Mouse (Mus musculus) urinary bladder, adult 2 months (tissue): ENCODE data around the gene Ifngr1. TPM values are rescaled to one million over a fixed set of nuclear protein-coding genes. Genes with fewer than 3 reads are reported as not detected.
"Not testable (repeated sequence)": the region's sequence is repeated elsewhere in the genome, so short reads cannot be mapped to it uniquely, and the experiment has no call there.

Experiments
- DNase-seq: peaks from one replicate; pipeline ENCODE4 v3.0.0; 2022; ENCODE audit warnings: low spot score
- polyA plus RNA-seq: library from polyadenylated mRNA; depleted of rRNA; stranded (reverse); fragments of >200 nt; gene quantifications from 2 replicates; pipeline ENCODE4 v1.2.3, GENCODE M21; 2012

Ifngr1 gene
- polyA plus RNA-seq, 1 experiment = 65.9 TPM

DNA sequence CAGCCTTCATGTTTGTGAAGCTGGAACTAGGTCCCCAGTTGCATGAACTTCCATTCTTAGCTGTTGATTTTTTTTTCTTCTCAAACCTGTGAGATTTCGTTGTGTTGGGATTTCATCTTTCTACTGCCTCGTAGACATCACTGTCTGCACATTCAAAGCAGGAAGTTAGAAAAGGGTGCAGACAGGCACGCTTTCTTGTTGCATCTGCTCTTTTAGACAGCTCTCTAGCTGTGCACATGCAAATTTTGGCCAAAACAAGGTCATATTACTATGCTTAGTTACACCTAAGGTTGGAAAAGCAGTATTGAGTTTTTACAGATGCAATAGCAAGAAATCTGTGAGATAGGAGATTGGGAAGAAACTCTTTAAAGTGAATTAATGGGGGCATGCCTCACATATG is 4.5 kb upstream of the Ifngr1 start:
- no peak for DNase-seq

DNA sequence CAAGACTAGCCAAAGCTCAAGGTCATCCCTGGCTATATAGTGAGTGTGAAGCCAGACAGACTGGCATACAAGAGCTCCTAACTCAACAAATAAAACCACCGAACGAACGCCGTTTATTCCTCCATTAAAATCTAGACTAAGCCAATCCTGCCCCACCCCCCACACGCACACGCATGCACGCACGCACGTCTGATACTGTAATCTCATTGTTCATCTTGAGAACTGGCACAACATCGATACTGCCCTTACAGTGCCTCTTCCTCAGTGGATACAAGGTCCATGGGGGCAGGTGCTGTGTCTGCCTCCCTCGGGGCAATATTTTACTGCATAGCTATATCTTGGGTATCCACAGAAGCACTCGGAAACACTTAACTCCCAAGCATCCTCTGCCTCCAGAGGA is 2.1 kb upstream of the Ifngr1 start:
- no peak for DNase-seq

DNA sequence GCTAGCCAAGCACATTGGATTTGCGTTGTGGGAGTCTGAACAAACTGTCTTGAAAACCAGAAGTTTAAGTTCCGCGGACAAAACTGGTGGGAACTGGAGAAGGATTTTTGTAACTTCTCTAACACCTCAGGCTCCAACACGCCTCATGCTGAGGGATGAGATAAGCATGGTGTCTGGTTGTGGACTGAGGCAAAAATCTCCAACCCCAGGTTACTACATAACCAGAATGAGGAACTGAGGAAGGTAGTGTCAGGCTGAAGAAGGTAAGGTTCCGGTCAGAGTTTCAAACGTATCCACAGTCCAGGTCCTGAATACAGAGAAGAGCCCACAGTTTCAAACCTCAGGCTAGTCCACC is 486 bp upstream of the Ifngr1 start:
- DNase-seq = no peak

DNA sequence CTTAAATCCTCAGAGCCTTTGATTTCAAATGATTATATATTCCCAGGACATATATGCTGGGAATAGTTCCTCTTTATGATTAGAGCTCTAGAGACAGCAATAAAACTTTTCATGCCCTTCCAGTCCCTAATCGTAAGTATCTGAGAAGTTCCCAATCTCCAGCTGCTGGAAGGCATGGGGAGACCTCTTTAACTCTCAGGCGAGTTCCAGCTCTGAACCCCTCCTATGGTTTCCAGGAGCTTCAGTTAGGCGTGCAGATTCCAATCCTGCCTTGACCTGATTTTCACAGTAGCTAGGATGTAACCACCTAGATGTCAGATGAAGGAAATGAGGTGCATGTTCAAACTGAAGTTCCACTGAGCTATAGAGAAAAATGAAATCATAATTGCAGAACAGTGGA is 807 bp downstream of the Ifngr1 start:
- no peak for DNase-seq

DNA sequence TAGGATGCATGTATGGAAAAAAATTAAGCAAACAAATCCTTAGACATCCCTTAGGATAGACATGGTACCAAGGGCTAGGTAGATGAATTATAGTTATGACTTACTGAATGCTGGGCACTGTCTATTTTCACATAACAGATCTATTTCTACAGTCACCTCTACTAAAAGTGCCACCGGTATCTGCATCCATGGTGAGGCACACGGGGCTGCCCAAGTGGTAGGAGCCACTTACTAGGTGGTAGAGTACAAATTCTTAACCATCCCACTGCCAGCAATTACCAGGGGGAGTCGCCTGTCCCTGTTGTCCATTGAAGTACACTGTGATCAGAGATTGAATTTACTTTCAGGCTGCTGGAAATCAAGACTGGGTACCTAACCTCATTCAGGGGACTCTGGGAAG is 1.5 kb downstream of the Ifngr1 start:
- no peak for DNase-seq

DNA sequence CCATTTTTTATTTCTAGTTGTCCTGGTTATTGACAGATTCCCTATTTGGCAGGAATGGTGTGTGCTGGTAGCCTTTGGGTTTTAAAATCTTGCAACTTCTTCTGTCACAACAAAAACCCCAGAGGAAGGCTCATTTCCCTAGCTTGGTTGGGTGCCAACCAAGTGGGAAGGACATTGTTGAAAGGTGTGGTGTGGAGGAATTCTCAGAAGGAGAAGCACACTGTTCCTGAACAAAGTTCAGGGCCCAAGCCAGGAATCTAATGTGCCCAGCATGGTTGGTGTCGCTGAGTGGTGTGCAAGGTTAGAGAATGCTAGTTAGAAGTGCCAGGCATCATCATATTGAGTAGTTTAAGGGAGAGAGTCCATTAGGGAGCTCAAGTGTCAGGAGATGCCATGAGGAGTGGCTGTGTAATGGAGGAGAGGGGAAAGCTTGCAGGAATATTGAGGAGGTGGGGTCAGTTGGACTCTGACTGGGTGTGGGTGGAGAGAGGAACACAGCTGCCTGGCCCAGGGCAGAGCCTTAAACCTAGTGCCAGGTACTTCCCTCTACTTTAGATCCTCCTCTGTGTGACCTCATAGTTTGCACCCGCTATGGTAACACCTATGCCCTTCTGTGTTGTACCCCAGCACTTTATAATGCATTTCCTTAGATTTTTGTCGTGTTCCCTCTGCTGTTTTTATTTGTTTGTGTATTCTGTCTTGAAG is 2.6 kb downstream of the Ifngr1 start:
- no peak for DNase-seq

DNA sequence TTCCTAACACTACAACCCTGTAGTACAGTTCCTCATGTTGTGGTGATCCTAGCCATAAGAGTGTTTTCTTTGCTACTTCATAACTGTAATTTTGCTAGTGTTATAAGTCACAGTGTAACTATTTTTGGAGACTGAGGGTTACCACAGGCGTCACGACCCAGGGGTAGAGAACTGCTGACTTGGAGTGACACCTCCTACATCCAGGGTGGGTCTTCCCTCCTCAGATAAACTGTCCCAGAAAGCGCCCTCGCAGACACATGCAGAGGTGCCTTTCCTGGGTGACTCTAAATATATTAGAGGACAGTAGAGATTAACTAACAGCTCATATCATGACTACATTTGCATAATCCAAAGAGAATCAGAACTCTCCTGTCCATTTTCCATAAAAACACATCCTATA is 5.1 kb downstream of the Ifngr1 start:
- DNase-seq = no peak

DNA sequence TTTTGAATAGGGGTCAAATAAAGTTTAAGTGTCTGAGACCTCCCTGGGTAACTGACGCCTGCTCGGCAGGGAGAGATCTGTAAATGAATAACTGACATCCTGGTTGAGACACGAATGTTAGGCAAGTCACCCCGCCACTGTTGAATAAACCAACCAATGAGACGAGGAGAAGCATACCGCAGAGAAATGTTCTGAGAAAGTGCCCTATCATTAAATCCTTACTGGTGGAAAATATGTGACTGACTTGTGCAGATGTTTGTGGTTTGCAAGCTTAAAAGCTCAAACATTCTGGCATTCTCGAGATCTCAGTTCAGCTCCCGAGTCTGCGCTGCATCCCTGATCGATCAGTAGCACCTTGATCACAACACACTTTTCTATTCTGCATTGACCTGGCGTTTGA is 6.3 kb downstream of the Ifngr1 start:
- no peak for DNase-seq

DNA sequence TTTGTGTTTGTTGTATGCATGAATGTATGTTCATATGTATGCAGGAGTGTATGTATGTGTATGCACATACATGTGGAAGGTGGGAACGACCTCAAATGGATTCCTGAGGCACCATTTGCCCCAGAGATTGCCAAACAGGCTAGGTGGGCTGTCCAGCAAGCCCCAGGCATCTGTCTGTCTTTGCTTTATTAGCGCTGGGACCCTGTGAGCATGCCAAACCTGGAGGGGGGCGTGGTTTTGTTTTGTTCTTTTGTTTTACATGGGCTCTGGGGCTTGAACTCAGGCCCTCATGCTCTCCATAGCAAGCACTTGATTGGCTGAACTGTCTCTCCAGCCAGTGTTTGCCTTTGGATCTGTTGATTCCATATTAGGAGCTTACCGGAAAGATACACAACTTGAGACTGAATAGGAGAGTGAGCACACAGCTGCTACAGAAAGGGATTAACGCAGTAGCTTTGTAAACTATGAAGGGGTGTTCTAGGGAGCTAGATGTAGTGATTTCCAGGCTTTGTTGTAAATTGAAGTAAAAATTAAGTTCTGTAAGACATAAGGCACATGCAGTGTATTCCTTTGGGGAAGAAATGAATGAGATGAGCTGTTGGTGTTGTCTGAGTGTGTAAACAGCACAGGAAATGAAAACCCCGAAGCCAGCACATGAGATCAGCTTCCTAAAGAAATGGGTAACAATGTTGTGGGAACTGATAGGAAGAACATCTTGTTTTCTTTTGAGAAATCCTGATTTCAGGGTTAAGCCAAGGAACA is 7.8 kb downstream of the Ifngr1 start:
- no peak for DNase-seq

DNA sequence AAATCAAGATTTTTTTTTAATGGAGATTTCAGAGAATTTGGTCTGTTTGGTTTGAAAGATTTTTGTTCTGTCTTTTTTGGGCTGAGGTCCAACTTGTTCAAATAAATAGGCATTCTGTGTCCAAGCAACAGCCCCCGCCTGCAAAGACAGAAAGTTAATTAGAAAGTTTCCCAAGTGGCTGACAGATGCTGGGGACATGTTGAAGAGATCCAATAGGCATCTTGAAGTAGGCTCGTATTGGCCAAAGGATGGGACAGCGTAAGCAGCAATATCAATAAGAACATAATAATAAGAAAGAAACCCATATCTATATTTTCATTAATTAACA is 8.3 kb downstream of the Ifngr1 start:
- DNase-seq = no peak

DNA sequence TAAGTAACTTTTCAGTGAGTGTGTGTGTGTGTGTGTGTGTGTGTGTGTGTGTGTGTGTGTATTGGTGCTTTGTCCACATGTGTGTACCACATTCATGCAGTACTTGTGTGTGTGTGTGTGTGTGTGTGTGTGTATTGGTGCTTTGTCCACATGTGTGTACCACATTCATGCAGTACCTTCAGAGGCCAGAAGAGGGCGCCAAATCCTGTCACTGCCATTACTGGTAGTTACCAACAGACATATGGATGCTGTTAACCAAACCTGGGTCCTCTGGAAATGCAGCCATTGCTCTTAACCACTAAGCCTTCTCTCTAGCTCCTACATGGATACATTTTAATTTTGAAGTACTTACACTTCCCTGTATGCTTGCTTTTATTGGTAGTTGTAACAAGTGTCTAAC is 9.8 kb downstream of the Ifngr1 start:
- not testable (repeated sequence) for DNase-seq

DNA sequence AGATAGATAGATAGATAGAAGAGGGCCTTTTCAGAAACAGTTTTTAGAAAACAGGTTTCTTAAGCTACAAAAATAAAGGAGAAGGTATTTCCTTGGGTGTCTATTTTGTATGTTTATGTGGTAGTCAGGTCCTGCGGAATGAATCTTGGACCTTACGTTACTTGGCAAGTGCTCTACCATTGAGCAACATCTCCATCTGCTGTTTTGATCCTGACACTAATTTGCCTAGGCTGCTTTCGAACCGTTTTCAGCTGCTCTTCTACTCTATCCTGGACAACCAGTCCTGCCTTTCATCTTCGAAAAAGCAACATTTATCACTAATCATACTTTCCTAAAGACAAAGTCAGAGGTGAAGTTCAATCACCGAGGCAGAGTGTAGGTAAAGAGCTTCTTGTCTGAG is 11.5 kb downstream of the Ifngr1 start:
- no peak for DNase-seq

DNA sequence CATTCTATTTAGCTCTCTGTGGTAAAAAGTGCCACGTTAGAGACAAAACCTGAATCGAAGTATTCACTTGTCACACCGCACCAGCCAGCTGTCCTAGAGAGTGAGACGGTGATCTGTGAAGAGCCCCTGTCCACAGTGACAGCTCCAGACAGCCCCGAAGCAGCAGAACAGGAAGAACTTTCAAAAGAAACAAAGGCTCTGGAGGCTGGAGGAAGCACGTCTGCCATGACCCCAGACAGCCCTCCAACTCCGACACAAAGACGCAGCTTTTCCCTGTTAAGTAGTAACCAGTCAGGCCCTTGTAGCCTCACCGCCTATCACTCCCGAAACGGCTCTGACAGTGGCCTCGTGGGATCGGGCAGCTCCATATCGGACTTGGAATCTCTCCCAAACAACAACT is 17.4 kb downstream of the Ifngr1 start:
- DNase-seq = no peak

DNA sequence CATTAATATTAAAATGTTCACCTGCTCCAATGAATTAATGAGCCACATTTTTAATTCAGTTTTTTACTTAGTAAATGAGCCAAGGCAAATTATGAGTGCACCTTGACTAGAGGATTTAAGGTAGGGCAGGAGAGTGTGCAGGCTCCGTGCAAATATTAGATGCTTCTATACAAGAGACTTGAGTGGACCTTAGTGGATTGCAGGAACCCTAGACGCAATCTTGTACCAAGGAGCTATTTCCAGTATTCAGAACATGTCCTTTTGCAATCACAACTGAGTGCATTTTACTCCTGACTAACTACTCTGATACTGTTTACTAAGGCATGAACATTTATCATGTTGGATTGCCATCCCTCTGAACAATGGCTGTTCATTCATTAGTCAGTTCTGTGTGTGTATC is 19.9 kb downstream of the Ifngr1 start:
- DNase-seq = no peak

DNA sequence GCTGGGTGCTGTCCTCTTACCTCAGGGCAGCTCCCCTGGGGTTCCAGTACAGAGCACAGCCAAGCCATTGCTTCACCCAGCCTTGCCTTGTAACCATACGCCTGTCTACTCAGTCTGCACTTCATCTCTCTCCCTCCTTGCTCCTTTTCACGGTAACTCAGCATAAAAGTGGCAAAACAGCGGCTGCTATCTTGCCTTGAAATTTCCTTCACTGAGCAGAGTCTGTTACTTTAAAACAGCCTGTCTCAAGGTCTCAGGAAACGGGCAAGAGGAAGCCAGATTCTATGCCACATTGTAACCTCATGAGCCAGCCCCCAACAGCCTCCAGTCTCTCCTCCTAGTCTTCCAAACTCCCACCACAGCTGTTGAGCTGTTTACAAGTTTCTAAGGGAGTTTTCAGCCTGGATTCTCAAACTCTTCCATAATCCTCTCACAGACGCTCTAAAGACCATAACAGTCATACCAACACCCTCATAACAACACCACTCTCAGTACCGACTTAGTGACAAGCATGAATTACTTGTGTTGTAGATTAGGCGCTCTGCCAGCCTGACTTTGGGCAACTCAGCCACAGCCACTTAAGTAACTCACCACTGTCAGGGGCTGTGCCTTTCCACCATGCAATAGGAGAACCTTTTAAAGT is 21.5 kb downstream of the Ifngr1 start:
- DNase-seq = no peak

DNA sequence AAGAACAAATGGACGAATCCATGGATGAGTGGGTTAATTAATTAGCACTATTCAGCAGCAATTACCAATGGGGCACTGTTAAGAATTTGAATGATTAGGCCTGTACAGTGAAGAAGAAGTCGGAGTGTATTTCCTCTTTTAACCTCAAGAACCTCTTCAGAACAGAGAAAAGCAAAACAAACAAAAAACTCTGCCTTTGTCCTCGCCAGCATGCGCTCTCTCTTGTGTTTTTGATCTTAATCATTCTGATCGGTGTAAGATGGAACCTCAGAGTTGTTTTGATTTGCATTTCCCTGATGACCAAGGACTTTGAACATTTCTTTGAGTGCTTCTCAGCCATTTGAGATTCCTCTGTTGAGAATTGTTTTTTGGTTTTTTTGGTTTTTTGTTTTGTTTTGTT is 28.0 kb downstream of the Ifngr1 start:
- no peak for DNase-seq

DNA sequence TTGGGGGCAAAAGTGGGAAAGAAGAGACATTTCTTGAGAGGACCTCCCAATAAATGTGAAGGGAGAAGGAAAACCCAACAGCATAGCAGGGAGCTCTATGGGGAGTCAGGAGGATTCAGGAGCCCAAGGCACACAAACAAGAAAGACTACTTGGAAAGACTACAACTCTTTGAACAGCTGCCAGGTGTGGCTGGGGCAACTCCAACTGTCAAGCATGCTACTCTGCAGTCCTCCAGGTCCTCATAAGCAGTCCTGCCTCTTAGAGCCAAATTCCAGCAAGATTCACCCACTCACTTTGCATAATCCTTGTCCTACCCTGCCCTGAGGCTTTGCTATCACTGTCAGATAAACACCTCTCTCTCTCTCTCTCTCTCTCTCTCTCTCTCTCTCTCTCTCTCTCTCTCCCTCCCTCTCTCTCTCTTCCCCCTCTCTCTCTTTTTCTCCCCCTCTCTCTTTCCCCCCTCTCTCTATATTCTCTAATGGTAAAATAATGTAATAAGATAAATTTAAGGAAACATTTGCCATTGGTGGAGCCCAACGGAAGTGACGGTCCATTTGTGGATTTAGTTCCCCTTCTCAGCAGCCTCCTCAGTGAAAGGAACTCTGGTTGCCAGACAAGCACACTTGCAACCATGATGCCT is 29.8 kb downstream of the Ifngr1 start, which contains the start of gene Il22ra2:
Il22ra2 (plus strand) TSS at position 591 of the 641 bp plus-strand sequence.
- no peak for DNase-seq

DNA sequence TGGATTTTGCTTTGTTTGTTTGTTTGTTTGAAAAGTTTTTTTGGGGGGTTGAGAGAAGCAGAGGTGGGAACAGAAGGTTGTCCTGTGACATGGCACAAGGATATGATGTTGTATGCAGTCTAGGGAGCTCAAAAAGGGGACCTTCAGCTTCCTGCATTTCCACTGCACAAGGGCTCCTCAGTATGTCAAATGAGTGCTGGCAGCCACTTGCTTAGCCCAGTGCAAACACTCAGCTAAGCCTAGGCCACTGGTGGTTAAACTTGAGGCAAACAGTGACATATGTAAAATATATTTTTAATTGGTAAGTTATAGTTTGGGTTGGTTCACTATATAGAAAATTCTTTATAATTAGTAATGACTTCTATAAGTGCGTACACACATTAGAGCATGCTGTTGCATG is 32.9 kb downstream of the Ifngr1 start:
- no peak for DNase-seq

DNA sequence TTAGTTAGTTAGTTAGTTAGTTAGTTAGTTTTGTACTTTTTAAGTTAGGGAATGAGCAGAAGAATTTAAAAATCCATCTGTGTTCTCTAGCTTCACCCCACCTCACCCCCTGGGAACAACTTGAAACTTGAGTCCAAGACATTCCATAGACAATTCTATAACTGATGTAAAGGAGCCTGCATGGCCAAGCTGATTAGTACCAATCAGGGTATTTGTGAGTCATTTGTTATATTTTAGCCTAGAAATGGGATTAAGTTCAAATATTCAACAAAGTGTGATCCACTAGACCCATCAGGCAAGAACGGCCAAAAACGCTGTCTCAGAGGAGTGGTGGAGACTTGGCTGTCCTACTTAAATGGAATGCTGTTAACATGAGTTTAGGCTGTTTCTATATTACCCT is 35.6 kb downstream of the Ifngr1 start:
- DNase-seq = no peak

DNA sequence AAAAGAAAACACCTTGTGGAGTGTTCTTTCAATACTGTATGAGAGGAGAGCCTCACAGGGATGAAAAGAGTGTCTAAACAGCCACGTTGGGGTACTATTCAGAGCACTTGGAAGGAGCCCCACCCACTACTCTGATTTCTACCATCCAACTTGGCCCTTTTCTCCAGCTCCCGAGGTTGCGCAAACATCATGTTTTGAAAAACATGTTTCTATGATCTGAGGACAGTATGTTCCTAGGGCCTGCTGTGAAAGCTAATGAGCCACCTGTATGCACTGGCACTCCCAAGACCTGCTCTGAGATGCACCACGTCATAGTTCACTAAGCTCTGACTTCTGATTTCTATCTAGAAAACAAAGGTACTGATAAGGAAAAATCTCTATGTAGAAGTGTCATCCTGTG is 36.0 kb downstream of the Ifngr1 start:
- no peak for DNase-seq

DNA sequence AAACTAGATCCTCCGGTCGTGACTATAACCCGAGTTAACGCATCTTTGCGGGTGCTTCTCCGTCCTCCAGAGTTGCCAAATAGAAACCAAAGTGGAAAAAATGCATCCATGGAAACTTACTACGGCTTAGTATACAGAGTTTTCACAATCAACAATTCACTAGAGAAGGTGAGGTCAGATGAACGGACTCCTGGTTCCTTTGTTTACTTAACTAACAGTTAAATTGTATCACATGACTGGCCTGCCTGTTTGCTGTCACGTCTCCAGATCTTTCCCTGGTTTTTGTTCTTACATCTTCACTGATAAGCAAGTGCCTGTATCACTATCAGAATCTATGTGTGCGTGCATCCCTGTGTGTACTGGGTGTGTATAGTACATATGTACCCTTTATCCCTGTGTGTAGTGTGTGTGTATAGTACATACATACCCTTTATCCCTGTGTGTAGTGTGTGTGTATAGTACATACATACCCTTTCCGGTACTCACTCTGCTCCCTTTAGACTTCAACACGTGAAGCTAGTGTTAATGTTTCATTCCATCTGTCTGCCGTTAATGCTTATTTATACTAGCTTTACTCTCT is 40.0 kb downstream of the Ifngr1 start:
- no peak for DNase-seq

DNA sequence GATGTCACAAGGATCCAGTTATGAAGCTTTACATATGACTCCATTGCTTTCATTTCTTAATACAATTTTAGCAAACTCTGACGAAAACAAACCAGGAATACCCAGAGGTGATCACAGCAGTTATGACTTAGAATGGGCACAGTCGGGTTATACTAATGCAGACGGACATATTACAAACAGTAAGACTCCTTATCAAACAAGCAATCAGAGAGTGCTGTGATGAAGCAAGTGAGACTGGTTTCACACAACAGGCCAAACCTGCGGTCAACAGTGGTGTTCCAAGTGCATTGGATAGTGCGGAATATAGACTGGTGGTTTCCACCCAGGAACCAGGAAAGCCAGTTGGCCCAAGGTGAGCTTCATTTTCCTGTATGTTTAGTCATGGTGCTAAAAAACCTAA is 47.1 kb downstream of the Ifngr1 start:
- no peak for DNase-seq
